In genomic region chr16:14089296-14089695, GRCm38 (mm10) we compare ENCODE assay signal across 16 mouse cellular contexts.
"Had no signal": no experiment of that assay in that cellular context is flagged by ENCODE, and none has a peak within 500 bp of the region (broad histone marks: within the 10 kb centered on the region; RNA-seq: fewer than 3 reads in every experiment).

No protein-coding gene starts in this region.

- H3K27me3 ChIP-seq: neural tube, embryonic 13.5 days; neural tube, embryonic 15.5 days; stomach, embryonic 15.5 days had no signal

- H3K9me3 ChIP-seq: neural tube, embryonic 13.5 days; neural tube, embryonic 15.5 days; stomach, embryonic 15.5 days had no signal

- H3K36me3 ChIP-seq: stomach, embryonic 15.5 days had no signal

- H3K4me1 ChIP-seq: neural tube, embryonic 13.5 days; neural tube, embryonic 15.5 days; stomach, embryonic 15.5 days had no signal

- H3K27ac ChIP-seq: neural tube, embryonic 13.5 days; neural tube, embryonic 15.5 days; stomach, embryonic 15.5 days; stomach, postnatal 0 days had no signal

- DNase-seq: retina, postnatal 1 day; right cerebral cortex, adult 18-20 months; right cerebral cortex, postnatal 14 days; right cerebral cortex, postnatal 25 days; right cerebral cortex, postnatal 4 days; spleen, adult 18-20 months; thymus, adult 18-20 months; thymus, adult 2 months; thymus, postnatal 14 days; thymus, postnatal 25 days; thymus, postnatal 36 days; thymus, postnatal 4 days had no signal

- H3K4me3 ChIP-seq: neural tube, embryonic 13.5 days; neural tube, embryonic 15.5 days; stomach, embryonic 15.5 days had no signal
